Mouse (Mus musculus): ENCODE measurements around the gene Cpsf4l.

Gene Cpsf4l

DNA sequence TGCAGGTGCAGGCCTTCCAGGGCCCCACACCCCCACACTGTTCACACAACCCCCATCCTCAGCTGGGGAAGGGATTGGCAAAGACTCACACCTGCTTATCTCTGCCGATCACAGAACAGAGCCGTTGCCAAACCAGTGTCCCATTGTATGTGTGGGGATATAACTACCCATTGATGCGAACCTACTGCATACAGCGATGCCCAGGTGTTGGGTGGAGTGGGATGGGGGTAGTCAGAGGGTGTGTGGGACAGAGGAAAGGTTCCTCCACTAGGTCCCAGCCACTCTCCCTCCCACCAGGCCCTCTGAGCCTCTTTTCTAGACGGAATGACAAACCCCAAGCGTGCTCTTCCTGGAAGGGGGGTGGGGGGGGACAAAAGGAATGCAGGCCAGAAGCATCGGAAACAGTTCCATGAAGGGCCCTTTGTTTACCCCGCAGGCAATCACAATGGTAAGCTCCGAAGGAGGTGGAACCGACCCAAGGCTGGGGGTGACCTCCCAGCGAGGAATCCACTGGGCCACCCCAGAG is at the start of gene Cpsf4l:
TSS of gene Cpsf4l (minus strand) at position 287 of the 526 bp plus-strand sequence.
- no peak for DNase-seq (ENCODE audit: low spot score in 2 of 2)

DNA sequence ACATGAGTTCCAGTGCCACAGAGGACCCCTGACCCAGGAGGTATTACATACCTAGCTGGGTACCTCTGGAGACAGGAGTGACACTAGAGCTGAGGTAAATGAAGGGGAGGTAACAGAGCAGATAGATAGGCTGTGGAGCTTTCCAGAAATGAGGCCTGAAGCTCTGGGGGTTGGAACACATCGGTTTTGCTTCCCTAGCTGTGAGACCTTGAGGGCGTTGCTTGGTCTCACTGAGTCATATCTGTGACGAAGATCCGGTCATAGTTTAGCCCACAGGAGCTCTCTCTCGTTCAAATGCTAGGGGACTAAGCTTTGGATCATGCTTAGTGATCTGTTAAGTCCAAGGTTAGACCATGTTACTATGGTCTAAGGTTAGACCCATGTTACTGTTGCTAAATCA is 49.0 kb upstream of the Cpsf4l start:
- no peak for DNase-seq (ENCODE audit: low spot score in 2 of 2)

DNA sequence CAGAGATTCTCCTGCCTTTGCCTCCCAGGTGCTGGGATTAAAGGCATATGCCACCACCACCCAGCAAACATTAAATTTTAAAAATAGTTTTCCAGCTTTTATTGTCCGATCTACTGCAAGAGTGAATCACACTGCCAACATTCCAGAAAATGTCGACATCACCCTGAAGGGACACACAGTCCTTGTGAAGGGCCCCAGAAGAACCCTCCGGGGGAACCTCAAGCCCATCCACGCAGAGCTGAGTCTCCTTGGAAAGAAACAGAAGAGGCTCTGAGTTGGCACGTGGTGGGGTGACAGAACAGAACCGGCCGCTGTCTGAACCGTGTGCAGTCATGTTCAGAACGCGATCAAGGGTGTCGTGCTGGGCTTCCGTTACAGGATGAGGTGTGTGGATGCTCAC is 46.8 kb upstream of the Cpsf4l start:
- no peak for DNase-seq (ENCODE audit: low spot score in 2 of 2)

DNA sequence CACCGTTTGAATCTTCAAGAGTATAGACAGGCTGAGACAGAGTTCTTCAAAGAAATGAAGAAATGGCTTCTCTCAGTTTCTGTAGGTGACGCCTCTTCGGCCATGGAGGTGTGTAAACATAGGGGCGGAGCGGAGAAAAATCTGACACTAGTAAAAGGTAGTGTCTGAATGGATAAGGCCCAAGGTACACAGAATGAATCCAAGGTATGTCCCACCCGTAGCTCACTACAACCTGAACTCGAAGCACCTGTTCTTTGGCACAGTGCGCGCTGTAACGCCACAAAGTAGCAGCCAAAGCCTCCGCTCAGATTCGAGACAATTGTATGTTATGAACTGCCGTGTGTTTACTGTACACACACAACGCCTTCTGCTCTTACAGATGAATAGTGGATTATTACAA is 46.1 kb upstream of the Cpsf4l start:
- no peak for DNase-seq (ENCODE audit: low spot score in 2 of 2)

DNA sequence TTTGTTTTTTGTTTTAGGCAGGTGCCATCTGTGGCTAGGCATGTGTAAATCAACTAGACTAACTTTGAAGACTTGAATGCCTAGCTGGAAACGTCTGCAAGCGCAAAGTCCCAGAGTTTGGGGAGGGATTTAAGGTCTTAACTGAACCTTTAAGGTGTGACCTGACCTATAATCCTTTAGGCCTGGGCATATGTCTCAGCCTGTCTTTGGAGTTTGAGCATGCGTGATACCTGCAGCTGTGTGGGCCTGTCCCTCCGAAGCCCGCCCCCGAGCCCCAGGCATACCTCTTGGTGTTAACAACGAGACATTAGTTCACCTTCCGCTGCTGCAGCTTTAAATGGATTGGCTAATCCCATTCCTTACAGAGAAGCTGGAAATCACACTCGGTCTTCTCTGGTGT is 45.0 kb upstream of the Cpsf4l start:
- no peak for DNase-seq (ENCODE audit: low spot score in 2 of 2)

DNA sequence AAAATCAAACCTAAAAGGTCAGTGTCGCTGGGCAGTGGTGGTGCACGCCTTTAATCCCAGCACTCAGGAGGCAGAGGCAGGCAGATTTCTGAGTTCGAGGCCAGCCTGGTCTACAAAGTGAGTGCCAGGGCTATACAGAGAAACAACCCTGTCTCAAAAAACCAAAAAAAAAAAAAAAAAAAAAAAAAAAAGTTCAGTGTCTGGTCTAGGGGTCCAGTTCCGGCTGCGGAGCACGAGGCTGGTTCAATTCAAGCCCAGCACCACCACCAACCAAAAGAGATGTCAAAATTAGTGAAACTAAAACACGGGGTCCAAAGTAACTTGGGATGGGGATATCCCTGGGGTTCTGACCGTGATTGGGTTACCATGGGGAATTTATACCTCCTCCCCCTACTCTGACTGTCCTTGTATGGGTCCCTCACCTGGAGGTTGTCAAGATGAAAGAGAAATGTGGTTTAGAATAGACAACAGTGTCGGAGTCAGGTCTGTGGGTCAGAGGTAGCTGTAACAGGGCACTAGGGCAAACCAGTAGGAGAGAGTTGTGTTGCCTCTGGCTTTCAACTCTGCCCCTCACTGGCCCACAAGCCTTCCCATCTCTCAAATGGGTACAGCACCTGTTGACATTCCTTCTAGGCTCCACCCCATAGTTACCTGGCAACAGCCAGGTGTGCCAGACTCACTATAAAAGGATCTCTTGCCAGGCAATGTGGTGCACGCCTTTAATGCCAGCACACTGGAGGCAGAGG is 43.0 kb upstream of the Cpsf4l start:
- no peak for DNase-seq (ENCODE audit: low spot score in 2 of 2)

DNA sequence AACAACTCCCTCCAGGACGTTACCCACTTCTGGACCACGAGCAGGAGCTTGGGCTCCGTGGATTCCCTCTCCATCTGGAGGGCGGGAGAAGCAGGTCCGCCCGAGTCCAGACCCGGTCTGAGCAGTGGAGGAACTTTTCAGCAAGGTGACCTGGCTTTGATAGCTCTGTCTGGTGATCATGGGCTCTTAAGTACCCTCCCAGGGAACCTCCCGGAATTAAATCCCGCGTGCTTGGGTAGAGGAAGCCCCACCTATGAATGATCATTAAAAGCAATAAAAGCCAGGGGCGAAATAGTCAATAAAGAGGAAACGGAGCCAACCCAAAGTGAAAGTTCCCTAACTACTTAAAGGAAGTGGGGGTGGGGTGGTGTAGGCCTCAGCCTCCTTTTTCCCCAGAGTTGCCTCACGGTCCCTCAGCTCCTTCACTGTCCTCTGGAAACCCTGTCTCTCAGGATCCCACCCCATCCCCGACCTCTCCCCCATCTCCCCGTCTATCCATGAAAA is 42.4 kb upstream of the Cpsf4l start:
- DNase-seq (ENCODE audit: low spot score in 2 of 2): no peak

DNA sequence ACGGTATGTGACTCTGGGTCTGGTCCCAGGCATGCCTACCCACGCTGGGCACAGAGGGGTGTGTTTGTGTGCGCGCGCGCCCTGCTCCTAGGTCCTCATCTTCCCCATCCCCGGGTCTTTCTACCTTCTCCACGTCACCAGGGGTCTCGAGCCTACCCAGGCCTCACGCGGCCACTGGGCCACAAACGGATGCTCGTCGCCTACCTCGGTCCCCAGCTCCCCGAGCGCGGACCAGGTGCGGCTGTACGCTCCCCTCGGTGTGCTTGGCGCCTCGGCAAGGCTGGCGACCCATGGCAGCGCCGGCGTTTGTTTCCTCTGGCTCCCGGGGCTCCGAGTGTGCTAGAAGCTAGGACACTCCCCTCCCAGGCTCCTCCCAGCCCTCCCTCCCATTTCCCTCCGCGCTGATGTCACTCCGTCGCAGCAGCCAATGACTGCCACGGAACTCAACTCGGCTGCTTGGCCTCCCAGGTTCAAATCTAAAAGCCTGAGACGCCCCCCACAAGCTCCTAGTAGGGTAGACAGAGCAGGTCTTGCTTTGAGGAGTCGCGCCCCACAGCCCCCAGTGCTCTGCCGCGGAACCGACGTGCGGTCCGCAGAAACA is 41.8 kb upstream of the Cpsf4l start, which contains the start of gene Cdc42ep4:
TSS of gene Cdc42ep4 (minus strand) at position 398 of the 601 bp plus-strand sequence.
- DNase-seq (ENCODE audit: low spot score in 2 of 2): peak; percentile 81 to 88

DNA sequence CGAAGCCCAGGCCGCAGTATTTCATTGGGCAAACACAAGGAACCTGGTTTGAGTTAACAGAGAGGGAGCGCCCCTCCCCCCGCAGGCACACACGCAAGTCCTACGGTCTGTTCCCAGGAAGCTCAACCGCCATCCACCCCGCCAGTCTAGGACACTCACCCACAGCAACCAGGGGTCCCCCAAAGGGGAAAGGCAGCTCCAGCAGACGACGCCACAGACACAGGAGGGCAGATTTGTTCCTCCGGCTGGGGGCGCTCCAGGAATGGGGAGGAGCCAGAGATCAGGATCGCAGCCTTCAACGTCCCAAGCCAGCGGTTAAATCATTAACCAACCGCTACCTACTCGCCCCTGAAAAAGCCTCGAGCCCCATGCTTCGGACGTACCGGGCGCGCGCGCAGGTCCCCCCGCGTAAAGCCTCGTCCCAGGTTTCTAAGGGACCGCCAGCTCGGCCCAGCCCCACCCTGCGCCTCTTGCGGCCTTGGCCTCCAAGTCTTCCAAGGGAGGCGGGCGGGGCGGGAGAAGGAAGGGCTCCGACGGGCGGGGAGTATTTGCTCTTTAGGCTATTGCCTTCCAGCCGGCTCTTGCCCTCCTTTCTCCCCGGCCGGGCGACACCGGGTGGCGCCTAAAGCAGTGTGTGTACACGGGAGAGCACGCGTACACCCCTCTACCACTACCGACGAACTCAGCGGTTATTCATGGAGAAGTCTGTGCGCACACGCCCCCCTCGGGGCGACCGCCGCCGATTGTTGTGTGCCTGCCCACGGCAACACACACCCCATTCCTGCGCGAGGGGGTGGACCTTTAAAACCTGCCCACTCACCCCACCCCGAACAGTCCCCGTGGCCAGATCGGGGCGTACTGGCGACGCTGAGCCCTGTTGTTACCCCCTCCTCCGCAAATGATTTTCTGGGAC is 41.0 kb upstream of the Cpsf4l start:
- DNase-seq (ENCODE audit: low spot score in 2 of 2): peak; percentile 70 to 76

DNA sequence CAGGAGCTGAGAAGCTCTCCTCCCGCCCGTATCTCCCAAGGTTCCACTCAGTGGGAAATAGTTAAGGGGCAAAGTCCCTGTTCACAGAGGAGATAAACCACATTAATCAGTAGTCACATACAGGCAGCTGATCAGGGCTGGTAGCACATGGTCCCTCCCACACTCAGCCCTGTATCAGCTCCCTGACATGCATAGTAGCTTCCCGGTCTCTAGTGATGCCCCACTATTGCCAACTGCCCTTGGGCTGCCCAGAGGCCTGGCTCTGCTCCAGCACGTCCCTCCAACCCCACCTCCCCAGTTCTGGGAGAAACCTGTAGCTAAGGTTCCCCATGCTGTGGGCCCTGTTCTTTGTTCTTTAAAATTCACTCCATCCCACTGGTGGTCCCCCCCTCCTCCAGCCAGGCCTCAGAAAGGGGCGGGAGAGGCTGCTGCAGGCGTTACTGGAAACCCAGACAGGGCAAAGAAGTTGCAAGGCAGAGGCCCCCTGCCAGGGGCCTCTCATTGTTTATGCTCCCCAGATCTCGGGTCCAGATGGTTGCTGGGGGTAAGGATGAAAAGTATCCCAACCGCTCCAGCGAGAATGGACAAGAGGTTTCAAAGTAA is 40.0 kb upstream of the Cpsf4l start:
- DNase-seq (ENCODE audit: low spot score in 2 of 2): no peak

DNA sequence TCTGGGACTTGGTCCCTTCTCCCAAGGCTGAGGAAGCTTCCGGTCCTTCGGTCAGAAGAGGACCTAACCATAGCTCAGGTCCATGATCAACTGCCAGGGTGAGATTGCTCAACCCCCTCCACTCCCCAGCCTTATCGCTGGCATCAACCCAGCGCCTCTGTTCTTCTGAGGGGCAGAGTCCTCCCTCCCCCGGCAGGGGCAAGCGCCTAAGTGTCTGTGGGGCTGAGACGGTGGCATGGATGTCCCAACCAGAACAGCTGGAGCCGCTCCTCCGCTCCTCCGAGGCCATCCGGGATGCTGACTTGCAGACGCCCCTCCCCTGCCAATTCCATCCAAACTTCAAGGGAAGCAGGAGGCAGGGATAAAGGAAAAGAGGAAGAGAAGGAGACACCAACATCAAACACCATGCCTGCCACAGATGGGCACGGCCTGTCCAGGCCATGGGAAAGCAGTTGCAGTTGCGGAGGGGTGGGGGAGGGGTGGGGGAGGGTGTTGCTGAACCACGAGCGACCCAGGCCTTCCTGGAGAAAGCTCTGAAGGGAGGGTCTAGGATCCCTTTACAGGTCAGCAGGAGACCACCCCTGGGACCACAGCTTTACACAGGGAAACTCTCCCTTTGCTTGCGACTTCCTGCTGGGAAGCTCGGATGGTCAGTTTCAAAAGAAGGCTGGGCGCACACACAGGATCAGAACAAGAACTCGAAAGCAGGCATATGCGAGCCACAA is 39.1 kb upstream of the Cpsf4l start:
- peak; percentile 50 to 52 for DNase-seq (ENCODE audit: low spot score in 2 of 2)

DNA sequence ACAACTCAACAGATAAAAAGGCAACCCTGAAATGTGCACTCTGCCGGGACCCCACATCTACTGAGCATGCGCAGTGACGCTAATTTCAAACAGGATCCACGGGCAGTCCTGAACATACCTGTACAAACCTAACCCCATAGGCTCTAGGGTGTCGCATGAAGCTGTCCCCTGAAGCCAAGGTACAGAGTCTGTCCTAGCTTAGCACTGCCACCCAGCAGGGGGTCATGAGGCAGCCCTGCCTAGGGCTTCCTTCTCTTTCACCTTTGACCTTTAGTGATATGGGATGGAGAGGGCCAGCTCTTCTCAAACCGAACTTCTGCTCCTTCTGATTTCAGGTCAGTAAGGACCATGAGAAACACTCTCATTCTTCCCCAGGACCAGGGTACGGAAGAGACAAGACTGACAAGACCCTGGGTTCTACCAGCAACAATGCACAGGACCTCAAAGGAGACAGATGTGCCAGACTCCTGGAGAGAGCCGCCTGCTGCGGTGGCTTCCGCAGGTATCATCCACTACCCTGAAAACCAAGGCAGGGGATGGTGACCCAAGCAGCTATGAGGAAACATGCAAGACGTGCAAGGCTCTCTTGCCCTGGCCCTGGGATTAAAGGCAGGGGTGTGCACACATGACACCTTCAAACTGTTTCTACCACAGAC is 38.0 kb upstream of the Cpsf4l start:
- DNase-seq (ENCODE audit: low spot score in 2 of 2): no peak

DNA sequence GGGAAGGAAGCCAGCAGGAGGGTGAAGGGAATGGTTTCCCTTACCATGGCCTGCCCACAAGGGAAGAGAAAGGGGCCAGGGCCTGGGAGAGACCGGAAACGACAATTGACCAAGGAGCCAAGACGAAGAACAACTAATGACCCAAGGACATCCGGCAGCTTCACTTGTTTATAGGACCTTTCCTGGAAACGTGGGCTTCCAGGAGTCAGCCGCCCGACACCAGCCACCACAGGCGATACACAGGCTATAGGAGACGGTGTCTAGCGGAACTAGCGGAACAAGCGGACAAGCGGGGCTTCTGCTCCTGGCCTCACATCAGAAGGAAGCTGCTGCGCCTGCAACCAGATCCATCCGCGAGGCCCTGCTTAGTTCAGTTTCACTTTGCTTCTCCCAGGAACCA is 37.2 kb upstream of the Cpsf4l start:
- peak; percentile 58 to 76 for DNase-seq (ENCODE audit: low spot score in 2 of 2)

DNA sequence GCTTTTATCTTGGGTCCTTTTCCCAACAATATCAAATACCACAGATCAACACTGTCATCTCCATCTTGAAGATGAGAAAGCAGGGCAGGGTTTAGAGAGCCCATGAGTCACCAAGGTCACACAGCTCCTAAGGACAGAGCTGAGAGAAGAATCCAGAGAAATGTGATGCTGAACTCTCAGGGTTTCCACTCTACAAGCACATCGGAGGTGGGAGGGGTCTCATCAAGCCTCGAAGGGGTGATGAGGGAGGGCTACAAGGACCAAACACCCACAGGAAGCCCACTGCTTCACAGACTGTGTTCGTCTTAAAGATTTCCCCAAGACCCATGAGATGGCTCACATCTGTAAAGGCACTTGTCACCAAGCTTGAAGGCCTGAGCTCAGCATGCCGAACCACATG is 36.1 kb upstream of the Cpsf4l start:
- DNase-seq (ENCODE audit: low spot score in 2 of 2): no peak

DNA sequence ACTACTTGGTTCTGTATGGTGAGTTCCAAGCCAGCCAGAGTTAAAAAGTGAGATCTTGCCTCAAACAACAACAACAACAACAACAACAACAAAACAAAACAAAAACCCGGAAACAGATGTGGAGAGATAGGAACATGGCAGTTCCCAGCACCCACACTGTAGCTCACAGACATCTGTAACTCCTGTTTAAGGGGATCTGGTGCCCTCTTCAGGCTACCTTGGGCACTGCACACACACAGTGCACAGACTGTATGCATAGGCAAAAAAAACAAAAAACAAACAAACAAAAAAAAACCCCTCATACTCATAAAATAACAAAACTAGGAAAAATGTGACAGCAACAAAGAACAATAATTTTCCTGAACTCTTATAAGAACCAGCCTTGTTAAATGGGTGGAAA is 33.2 kb upstream of the Cpsf4l start:
- DNase-seq (ENCODE audit: low spot score in 2 of 2): no peak

DNA sequence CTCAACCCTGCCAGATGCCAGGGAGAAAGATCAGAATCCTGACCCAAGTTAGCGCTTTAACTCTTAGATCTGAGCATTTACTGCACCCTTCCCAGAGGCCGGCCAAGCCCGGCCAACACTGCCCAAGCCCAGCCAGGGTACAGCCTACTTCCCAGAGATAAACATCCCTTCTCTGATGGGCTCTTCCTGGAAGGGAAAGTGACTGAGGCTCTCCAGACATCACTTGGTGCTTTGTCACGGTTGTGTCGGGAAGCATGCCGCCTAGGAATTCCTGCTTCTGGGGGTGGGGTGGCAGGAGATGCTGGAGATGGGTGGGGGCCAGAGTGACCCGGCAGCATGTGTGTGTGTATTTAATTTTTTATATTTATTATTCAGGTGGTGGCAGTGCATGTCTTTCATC is 30.3 kb upstream of the Cpsf4l start:
- DNase-seq (ENCODE audit: low spot score in 2 of 2): no peak

DNA sequence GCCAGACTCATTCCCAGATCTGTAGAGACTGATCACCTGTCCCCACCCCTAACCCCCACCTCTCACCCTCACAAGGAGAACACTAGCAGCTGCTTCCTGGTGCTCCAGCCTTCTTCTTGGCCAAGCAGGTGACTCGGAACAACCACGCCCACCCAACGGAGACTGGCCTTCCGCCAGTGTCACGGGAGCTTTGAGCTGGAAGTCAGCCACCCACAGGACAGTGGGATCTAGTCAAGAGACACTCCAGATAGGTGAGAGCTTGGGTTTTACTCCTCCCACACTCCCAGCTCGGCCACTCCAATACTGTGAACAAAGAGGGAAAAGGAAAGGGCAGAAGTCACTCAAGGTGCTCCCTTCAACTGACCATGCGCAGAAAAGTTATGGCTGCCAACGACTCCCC is 29.4 kb upstream of the Cpsf4l start:
- DNase-seq (ENCODE audit: low spot score in 2 of 2): no peak

DNA sequence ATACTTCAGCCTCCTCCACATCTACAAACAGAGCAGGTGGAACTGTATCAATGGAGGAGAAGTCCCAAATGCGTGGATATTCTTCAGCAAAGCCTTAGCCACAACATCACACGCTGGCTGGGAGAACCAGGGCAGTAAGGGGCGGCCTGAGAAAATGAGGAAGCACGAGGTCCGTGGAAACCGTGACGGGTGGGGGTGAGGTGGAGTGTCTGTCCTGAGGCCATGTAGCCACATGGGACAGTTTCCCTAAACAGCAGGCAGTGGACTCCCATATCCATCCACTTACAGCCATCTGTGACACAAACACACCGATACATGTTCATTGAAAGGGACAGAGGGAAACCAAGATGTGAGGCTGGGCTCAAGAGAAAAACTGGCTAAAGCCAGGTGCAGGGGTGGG is 28.1 kb upstream of the Cpsf4l start:
- DNase-seq (ENCODE audit: low spot score in 2 of 2): no peak

DNA sequence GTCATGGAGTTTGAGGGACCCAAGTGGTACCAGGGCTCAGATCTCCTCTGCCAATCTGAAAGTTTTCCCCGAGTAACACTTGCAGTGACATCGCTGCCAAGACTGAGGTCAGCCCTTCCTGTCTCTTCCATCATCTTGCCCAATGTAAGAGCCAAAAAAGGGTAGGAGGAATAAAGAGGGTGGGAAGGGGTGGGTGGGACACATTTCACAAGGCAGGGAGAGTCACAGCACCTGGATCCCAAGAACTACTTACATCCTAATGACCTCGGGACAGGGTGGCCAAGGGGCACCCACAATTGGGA is 27.7 kb upstream of the Cpsf4l start:
- no peak for DNase-seq (ENCODE audit: low spot score in 2 of 2)

DNA sequence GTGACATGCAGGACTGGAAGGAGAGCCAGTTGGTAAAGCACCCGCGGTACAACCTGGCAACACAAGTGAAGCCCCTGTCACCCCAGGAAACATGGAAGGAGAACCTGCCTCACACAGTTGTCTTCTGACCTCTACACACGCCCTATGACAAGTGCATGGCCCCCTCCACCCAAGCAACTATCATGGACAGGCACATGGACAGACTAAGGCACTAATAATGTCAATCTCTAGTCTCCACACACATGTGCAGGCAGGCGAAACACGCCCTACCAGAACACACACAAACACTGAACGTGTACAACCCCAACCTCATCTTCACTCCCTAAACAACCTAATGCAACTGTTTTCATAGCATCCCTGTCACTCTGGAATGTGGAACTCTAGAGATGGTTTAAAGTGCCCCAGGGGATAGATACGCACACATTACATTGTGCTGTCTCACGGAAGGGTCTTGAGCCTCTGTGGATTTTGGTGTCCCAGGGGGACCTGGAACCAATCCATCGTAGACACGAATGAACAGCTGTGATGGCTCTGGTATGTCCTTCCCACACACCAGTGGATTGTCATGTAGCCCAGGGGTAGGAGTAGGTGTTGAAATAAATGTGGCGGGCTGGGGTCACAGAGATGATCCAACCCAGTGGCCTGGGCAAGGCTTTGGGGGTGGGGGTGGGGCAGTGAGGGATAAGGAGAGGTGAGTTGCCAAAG is 27.2 kb upstream of the Cpsf4l start:
- no peak for DNase-seq (ENCODE audit: low spot score in 2 of 2)

All from heart, adult 9 months (tissue).